Mouse (Mus musculus) MEL (cell line): ENCODE results near the gene Aox4. TPM values are rescaled to one million over a fixed set of nuclear protein-coding genes. Genes with fewer than 3 reads are reported as not detected.

ENCODE experiments used
- DNase-seq: peaks from one replicate; pipeline ENCODE4 v3.0.0; 2011; ENCODE audit warnings: low read depth, low spot score
- H3K27ac ChIP-seq: 2 replicates; pipeline ENCODE4 v1.5.1; 2012; ENCODE audit warnings: low read depth, mild to moderate bottlenecking, control low read depth, low read length, moderate library complexity; ENCODE audit not compliant: control insufficient read depth
- H3K27me3 ChIP-seq, 2 experiments: fragments of 150-350 bp in 1 of 2; sonication (generic) in 1 of 2; 2 replicates each; pipeline ENCODE4 v1.6.1; 2012; ENCODE audit warnings: low read length in 2 of 2, mild to moderate bottlenecking in 2 of 2, improper control_type of control experiment in 1 of 2, moderate library complexity in 1 of 2; ENCODE audit not compliant: insufficient read depth in 2 of 2, control insufficient read depth in 1 of 2
- H3K36me3 ChIP-seq, 2 experiments: 2 replicates each; pipeline ENCODE4 v1.6.1; 2012 to 2014; ENCODE audit warnings: low read length in 2 of 2, improper control_type of control experiment in 1 of 2, inconsistent platforms in 1 of 2, mild to moderate bottlenecking in 1 of 2; ENCODE audit not compliant: insufficient read depth in 2 of 2, control insufficient read depth in 1 of 2
- H3K4me1 ChIP-seq, 2 experiments: fragments of 150-350 bp in 1 of 2; sonication (generic) in 1 of 2; 2 replicates each; pipeline ENCODE4 v1.6.1; 2012; ENCODE audit warnings: low read length in 2 of 2, improper control_type of control experiment in 1 of 2, mild to moderate bottlenecking in 1 of 2; ENCODE audit not compliant: insufficient read depth in 2 of 2, control insufficient read depth in 1 of 2
- H3K4me3 ChIP-seq, 2 experiments: fragments of 150-350 bp in 1 of 2; sonication (generic) in 1 of 2; 2 replicates each; pipeline ENCODE4 v1.5.1; 2012; ENCODE audit warnings: low read depth in 2 of 2, low read length in 2 of 2, mild to moderate bottlenecking in 2 of 2, moderate library complexity in 2 of 2, control low read depth in 1 of 2, improper control_type of control experiment in 1 of 2; ENCODE audit not compliant: control insufficient read depth in 1 of 2, insufficient read depth in 1 of 2
- H3K79me2 ChIP-seq: 2 replicates; pipeline ENCODE4 v1.6.1; 2012; ENCODE audit warnings: mild to moderate bottlenecking, low read length, moderate library complexity; ENCODE audit not compliant: control insufficient read depth, poor library complexity, insufficient read depth
- H3K9ac ChIP-seq: 2 replicates; pipeline ENCODE4 v1.6.1; 2012; ENCODE audit warnings: low read depth, mild to moderate bottlenecking, control low read depth, low read length, moderate library complexity; ENCODE audit not compliant: control insufficient read depth, poor library complexity, severe bottlenecking
- H3K9me3 ChIP-seq: fragments of 150-350 bp; sonication (generic); replicated peaks from 2 replicates; pipeline ENCODE4 v1.6.1; 2012; ENCODE audit warnings: mild to moderate bottlenecking, low read length, improper control_type of control experiment, moderate library complexity; ENCODE audit not compliant: insufficient read depth
- BHLHE40 ChIP-seq: IDR thresholded peaks from 2 replicates; pipeline ENCODE4 v1.6.1; 2012; ENCODE audit warnings: low read depth, mild to moderate bottlenecking, inconsistent platforms, low read length, improper control_type of control experiment, borderline replicate concordance
- CHD2 ChIP-seq: IDR thresholded peaks from 2 replicates; pipeline ENCODE4 v1.6.1; 2011; ENCODE audit warnings: low read length, improper control_type of control experiment
- CTCF ChIP-seq, 3 experiments: IDR thresholded peaks in 2 of 3; conservative IDR thresholded peaks in 1 of 3; 2 replicates each; pipeline ENCODE4 v1.5.1; 2011 to 2012; ENCODE audit warnings: low read length in 3 of 3, low read depth in 2 of 3, mild to moderate bottlenecking in 2 of 3, improper control_type of control experiment in 1 of 3, inconsistent platforms in 1 of 3, mixed read lengths in 1 of 3, moderate library complexity in 1 of 3; ENCODE audit not compliant: control insufficient read depth in 1 of 3, insufficient read depth in 1 of 3, poor library complexity in 1 of 3, severe bottlenecking in 1 of 3
- ELF1 ChIP-seq: IDR thresholded peaks from 2 replicates; pipeline ENCODE4 v1.6.1; 2014; ENCODE audit warnings: low read depth, mild to moderate bottlenecking, inconsistent platforms, low read length, improper control_type of control experiment, moderate library complexity
- HCFC1 ChIP-seq: IDR thresholded peaks from 2 replicates; pipeline ENCODE4 v1.6.1; 2012; ENCODE audit warnings: low read depth, mild to moderate bottlenecking, inconsistent platforms, low read length, improper control_type of control experiment, moderate library complexity
- JUND ChIP-seq: IDR thresholded peaks from 2 replicates; pipeline ENCODE4 v1.6.1; 2011; ENCODE audit warnings: low read depth, mild to moderate bottlenecking, improper control_type of control experiment, low read length
- KAT2A ChIP-seq: conservative IDR thresholded peaks from 2 replicates; pipeline ENCODE4 v1.6.1; 2012; ENCODE audit warnings: low read depth, low read length, improper control_type of control experiment, inconsistent platforms
- MAFK ChIP-seq: IDR thresholded peaks from 2 replicates; pipeline ENCODE4 v1.6.1; 2011; ENCODE audit warnings: low read depth, mild to moderate bottlenecking, low read length, improper control_type of control experiment, borderline replicate concordance
- MYC ChIP-seq: IDR thresholded peaks from 2 replicates; pipeline ENCODE4 v1.6.1; 2011; ENCODE audit warnings: low read depth, mild to moderate bottlenecking, low read length, improper control_type of control experiment, moderate library complexity
- NELFE ChIP-seq: IDR thresholded peaks from 2 replicates; pipeline ENCODE4 v1.6.1; 2011; ENCODE audit warnings: low read depth, low read length, improper control_type of control experiment
- NRF1 ChIP-seq: IDR thresholded peaks from 2 replicates; pipeline ENCODE4 v1.6.1; 2014; ENCODE audit warnings: low read depth, mild to moderate bottlenecking, inconsistent platforms, low read length, improper control_type of control experiment, moderate library complexity; ENCODE audit not compliant: poor library complexity, insufficient read depth, severe bottlenecking
- POLR2A ChIP-seq, 2 experiments: IDR thresholded peaks; 2 replicates each; pipeline ENCODE4 v1.6.1; 2011 to 2012; ENCODE audit warnings: low read length in 2 of 2, mild to moderate bottlenecking in 2 of 2, control low read depth in 1 of 2, improper control_type of control experiment in 1 of 2, low read depth in 1 of 2, moderate library complexity in 1 of 2; ENCODE audit not compliant: control insufficient read depth in 1 of 2, insufficient read depth in 1 of 2, poor library complexity in 1 of 2
- POLR2AphosphoS5 ChIP-seq: IDR thresholded peaks from 2 replicates; pipeline ENCODE4 v1.6.1; 2012; ENCODE audit warnings: low read depth, borderline replicate concordance, mild to moderate bottlenecking, inconsistent platforms, low read length, moderate library complexity, mixed read lengths
- RCOR1 ChIP-seq: IDR thresholded peaks from 2 replicates; pipeline ENCODE4 v1.6.1; 2012; ENCODE audit warnings: low read depth, mild to moderate bottlenecking, inconsistent platforms, low read length, improper control_type of control experiment
- SMC3 ChIP-seq: IDR thresholded peaks from 2 replicates; pipeline ENCODE4 v1.6.1; 2011; ENCODE audit warnings: low read depth, low read length, improper control_type of control experiment
- TAL1 ChIP-seq: IDR thresholded peaks from 2 replicates; pipeline ENCODE4 v1.6.1; 2012; ENCODE audit warnings: mild to moderate bottlenecking, inconsistent platforms, low read length, moderate library complexity, mixed read lengths
- TBP ChIP-seq: IDR thresholded peaks from 2 replicates; pipeline ENCODE4 v1.8.0; 2011; ENCODE audit warnings: low read depth, low read length, improper control_type of control experiment
- TCF12 ChIP-seq: IDR thresholded peaks from 2 replicates; pipeline ENCODE4 v1.6.1; 2014; ENCODE audit warnings: low read depth, mild to moderate bottlenecking, inconsistent platforms, low read length, improper control_type of control experiment, moderate library complexity
- UBTF ChIP-seq: IDR thresholded peaks from 2 replicates; pipeline ENCODE4 v1.6.1; 2012; ENCODE audit warnings: low read depth, mild to moderate bottlenecking, inconsistent platforms, low read length, improper control_type of control experiment, moderate library complexity, borderline replicate concordance; ENCODE audit not compliant: insufficient read depth
- USF1 ChIP-seq: IDR thresholded peaks from 2 replicates; pipeline ENCODE4 v1.6.1; 2014; ENCODE audit warnings: low read depth, mild to moderate bottlenecking, inconsistent platforms, low read length, improper control_type of control experiment, moderate library complexity
- USF2 ChIP-seq, 2 experiments: IDR thresholded peaks; 2 replicates each; pipeline ENCODE4 v1.6.1; 2011 to 2012; ENCODE audit warnings: improper control_type of control experiment in 2 of 2, low read length in 2 of 2, borderline replicate concordance in 1 of 2, inconsistent platforms in 1 of 2, low read depth in 1 of 2, mild to moderate bottlenecking in 1 of 2; ENCODE audit not compliant: insufficient read depth in 1 of 2
- ZC3H11A ChIP-seq: IDR thresholded peaks from 2 replicates; pipeline ENCODE4 v1.6.1; 2012; ENCODE audit warnings: low read depth, mild to moderate bottlenecking, inconsistent platforms, low read length, improper control_type of control experiment
- ZMIZ1 ChIP-seq: IDR thresholded peaks from 2 replicates; pipeline ENCODE4 v1.6.1; 2012; ENCODE audit warnings: low read depth, mild to moderate bottlenecking, inconsistent platforms, low read length, improper control_type of control experiment, moderate library complexity
- ZNF384 ChIP-seq: IDR thresholded peaks from 2 replicates; pipeline ENCODE4 v1.6.1; 2012; ENCODE audit warnings: low read depth, mild to moderate bottlenecking, inconsistent platforms, low read length, improper control_type of control experiment
- polyA plus RNA-seq, 2 experiments: library from polyadenylated mRNA; stranded (reverse) in 1 of 2; unstranded in 1 of 2; fragments of >175 nt in 1 of 2; fragments of >200 nt in 1 of 2; gene quantifications; 2 replicates each; pipeline versions ENCODE4 v1.2.1 to v1.2.4; 2012; ENCODE audit warnings: low replicate concordance in 2 of 2, low read depth in 1 of 2; ENCODE audit not compliant: insufficient read length in 2 of 2, insufficient read depth in 1 of 2, missing spikeins in 1 of 2
- total RNA-seq: library from RNA; depleted of rRNA; stranded (reverse); fragments of 300-350 nt; gene quantifications from 2 replicates; pipeline ENCODE4 v1.2.3, GENCODE M21; 2012

Aox4 gene
- total and polyA plus RNA-seq, 3 experiments: not detected

DNA sequence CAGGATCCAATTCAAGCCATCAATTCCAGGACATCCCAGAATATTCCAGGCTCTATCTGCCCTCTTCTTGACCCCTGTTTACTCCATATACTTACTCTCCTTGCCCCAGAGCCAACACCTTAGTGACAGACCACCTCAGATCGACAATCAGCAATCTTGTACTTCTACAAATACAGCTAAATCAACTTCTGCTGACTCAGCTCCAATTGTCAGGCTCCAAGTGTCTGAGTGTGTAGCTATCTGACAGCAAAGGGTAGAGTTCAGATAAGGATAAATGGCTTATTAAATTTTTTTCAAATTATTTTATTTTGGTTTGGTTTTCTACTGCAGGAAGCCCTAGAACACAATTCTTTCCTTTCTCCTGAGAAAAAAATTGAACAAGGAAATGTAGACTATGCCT, 38.3 kb downstream of the Aox4 start:
- no peaks in the 10 kb centered on the region for H3K9me3 ChIP-seq
- no peak overlapping the region for H3K9ac ChIP-seq
- no peaks in the 10 kb centered on the region for H3K79me2 ChIP-seq
- no peak overlapping the region for H3K4me3 ChIP-seq
- no peaks in the 10 kb centered on the region for H3K36me3 ChIP-seq
- DNase-seq: no peak
- H3K27me3 ChIP-seq: no peaks in the 10 kb centered on the region; a peak in 1 of 4 replicates
- TF ChIP-seq MAFK (peak; percentile 78), ZC3H11A (no peak)
- no peaks in the 10 kb centered on the region for H3K4me1 ChIP-seq
- no peak overlapping the region for H3K27ac ChIP-seq

- H3K9me3 ChIP-seq: no peaks in the 10 kb centered on the region
- DNase-seq: no peak
- H3K27me3 ChIP-seq: no peaks in the 10 kb centered on the region; a peak in 1 of 4 replicates
- no peak overlapping the region for H3K9ac ChIP-seq
- H3K4me3 ChIP-seq: no peak overlapping the region
- no peak overlapping the region for H3K27ac ChIP-seq
- TF ChIP-seq TAL1: no peak
- no peak for TF ChIP-seq NELFE
- TF ChIP-seq POLR2A (IDR thresholded peaks at IDR 0.05; ENCODE audit: control insufficient read depth in 1 of 2, insufficient read depth in 1 of 2, low read depth in 1 of 2, low read length in 2 of 2, poor library complexity in 1 of 2): no peak
- TF ChIP-seq RCOR1: no peak
- no peak for TF ChIP-seq TCF12
- TF ChIP-seq USF2 (IDR thresholded peaks at IDR 0.05; ENCODE audit: borderline replicate concordance in 1 of 2, insufficient read depth in 1 of 2, low read depth in 1 of 2, low read length in 2 of 2): no peak
- TF ChIP-seq ELF1: no peak
- TF ChIP-seq CTCF (IDR thresholded peaks at IDR 0.05 in 2 of 3, conservative IDR thresholded peaks at IDR 0.05 in 1 of 3; ENCODE audit: control insufficient read depth in 1 of 3, insufficient read depth in 1 of 3, low read depth in 2 of 3, low read length in 3 of 3, poor library complexity in 1 of 3, severe bottlenecking in 1 of 3): no peak
- no peak for TF ChIP-seq UBTF
- no peaks in the 10 kb centered on the region for H3K36me3 ChIP-seq
- no peaks in the 10 kb centered on the region for H3K4me1 ChIP-seq
- no peaks in the 10 kb centered on the region for H3K79me2 ChIP-seq
These were observed 43.3 kb downstream of the Aox4 start for GRCm38 (mm10) chr1:58253466-58253865.

DNA sequence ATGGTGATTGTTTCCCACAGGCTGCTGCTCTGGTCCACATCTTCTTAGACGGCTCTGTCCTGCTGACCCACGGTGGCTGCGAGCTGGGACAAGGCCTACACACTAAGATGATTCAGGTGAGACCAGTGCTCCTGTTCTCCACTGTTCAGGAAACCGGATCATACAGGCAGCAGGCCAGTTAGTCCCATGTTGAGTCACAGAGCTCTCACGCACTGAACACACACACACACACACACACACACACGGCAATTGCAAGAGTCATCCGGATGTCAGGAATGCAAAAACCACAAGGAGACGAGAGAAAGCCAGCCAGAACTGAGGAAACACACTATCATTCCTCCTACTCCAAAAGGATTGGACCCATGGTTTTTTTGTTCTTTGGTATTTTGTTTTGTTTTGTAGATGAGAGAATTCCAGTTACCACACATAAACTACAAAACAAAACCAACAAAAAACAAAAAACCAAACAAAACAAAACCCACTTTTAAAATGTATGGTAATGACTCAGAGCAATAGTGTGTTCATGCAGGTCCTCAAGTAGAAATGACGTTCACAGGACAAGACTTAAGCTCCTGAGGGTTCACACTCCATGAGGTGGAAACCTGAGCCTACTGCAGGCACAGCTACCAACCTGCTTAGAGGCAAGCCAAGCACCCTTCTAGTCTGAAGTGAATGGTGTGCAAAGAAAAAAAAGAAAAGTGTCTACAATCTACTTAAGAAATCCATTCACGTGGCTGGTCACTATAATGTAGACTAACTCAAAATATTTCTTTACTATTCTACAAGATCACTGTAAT, 47.2 kb downstream of the Aox4 start:
- no peaks in the 10 kb centered on the region for H3K4me1 ChIP-seq
- H3K4me3 ChIP-seq: no peak overlapping the region
- H3K27ac ChIP-seq: no peak overlapping the region
- H3K36me3 ChIP-seq: no peaks in the 10 kb centered on the region
- TF ChIP-seq SMC3 (no peak), BHLHE40 (no peak), MAFK (no peak), ZC3H11A (no peak), HCFC1 (no peak), RCOR1 (no peak), UBTF (no peak), POLR2AphosphoS5 (no peak), JUND (no peak), ZNF384 (no peak), MYC (no peak), USF1 (no peak), TBP (no peak), ZMIZ1 (no peak), NRF1 (no peak), USF2 (IDR thresholded peaks at IDR 0.05; ENCODE audit: borderline replicate concordance in 1 of 2, insufficient read depth in 1 of 2, low read depth in 1 of 2, low read length in 2 of 2) (no peak), CHD2 (no peak), KAT2A (no peak)
- TF ChIP-seq, all 39 proteins: peak for 0
- peaks cover 0 to 1% of the 10 kb centered on the region in 2 experiments; a peak in 1 of 4 replicates for H3K27me3 ChIP-seq
- H3K9me3 ChIP-seq: no peaks in the 10 kb centered on the region
- DNase-seq: no peak
- no peak overlapping the region for H3K9ac ChIP-seq
- no peaks in the 10 kb centered on the region for H3K79me2 ChIP-seq
